Mouse (Mus musculus): ENCODE data around the gene Dtnbp1. TPM values are rescaled to one million over a fixed set of nuclear protein-coding genes. Genes with fewer than 3 reads are reported as not detected.

Dtnbp1 gene
- polyA plus RNA-seq, 1 experiment from 2014 or later: 60.0 TPM

DNA sequence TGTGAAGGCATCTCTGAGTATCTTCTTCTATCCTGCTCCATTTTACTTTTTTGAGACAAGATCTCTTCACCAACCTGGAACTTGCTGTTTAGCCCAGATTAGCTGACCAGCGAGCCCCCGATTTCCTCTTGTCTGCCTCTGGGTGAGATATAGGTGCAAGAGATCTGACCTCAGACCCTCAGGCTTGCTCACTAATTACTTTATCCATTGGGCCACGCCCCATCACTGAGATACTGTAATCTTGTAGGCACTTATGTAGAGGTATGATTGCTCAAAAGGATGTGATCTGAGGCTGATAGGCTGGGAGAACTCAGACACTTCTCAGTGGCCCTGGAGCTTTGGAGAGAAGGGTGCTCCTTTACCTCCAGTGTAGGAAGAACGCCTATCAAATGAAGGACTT is 30.5 kb upstream of the Dtnbp1 start:
- no peak for ATAC-seq (ENCODE audit: insufficient number of reproducible peaks, insufficient read depth, low FRiP score, low read depth)
- no peak overlapping the region for H3K4me3 ChIP-seq (ENCODE audit: low read depth, low read length)
- 84% methylated on average over 4 of the region's 4 CpGs for WGBS
- H3K27ac ChIP-seq (ENCODE audit: low read length): no peak overlapping the region
- no peak overlapping the region for H3K9ac ChIP-seq (replicated peaks; ENCODE audit: low read depth, low read length)
- no peaks in the 10 kb centered on the region for H3K27me3 ChIP-seq (ENCODE audit: control insufficient read depth, insufficient read depth, low read length)
- H3K9me3 ChIP-seq (ENCODE audit: control insufficient read depth, low read depth, low read length): no peaks in the 10 kb centered on the region
- no peaks in the 10 kb centered on the region for H3K36me3 ChIP-seq (ENCODE audit: control insufficient read depth, insufficient read depth, low read length)
- H3K4me2 ChIP-seq (replicated peaks; ENCODE audit: low read depth, low read length): no peak overlapping the region
- H3K4me1 ChIP-seq (ENCODE audit: control insufficient read depth, insufficient read depth, low read length): no peaks in the 10 kb centered on the region

GRCm38 (mm10) chr13:45031748-45032147 is 29.8 kb upstream of the Dtnbp1 start:
- no peak overlapping the region for H3K4me3 ChIP-seq (ENCODE audit: low read depth, low read length)
- no peak overlapping the region for H3K27ac ChIP-seq (ENCODE audit: low read length)
- ATAC-seq (ENCODE audit: insufficient number of reproducible peaks, insufficient read depth, low FRiP score, low read depth): no peak
- H3K9me3 ChIP-seq (ENCODE audit: control insufficient read depth, low read depth, low read length): no peaks in the 10 kb centered on the region
- WGBS: 39% methylated on average over 7 of the region's 7 CpGs
- H3K27me3 ChIP-seq (ENCODE audit: control insufficient read depth, insufficient read depth, low read length): no peaks in the 10 kb centered on the region
- no peaks in the 10 kb centered on the region for H3K4me1 ChIP-seq (ENCODE audit: control insufficient read depth, insufficient read depth, low read length)
- no peak overlapping the region for H3K9ac ChIP-seq (replicated peaks; ENCODE audit: low read depth, low read length)
- no peaks in the 10 kb centered on the region for H3K36me3 ChIP-seq (ENCODE audit: control insufficient read depth, insufficient read depth, low read length)
- H3K4me2 ChIP-seq (replicated peaks; ENCODE audit: low read depth, low read length): no peak overlapping the region

DNA sequence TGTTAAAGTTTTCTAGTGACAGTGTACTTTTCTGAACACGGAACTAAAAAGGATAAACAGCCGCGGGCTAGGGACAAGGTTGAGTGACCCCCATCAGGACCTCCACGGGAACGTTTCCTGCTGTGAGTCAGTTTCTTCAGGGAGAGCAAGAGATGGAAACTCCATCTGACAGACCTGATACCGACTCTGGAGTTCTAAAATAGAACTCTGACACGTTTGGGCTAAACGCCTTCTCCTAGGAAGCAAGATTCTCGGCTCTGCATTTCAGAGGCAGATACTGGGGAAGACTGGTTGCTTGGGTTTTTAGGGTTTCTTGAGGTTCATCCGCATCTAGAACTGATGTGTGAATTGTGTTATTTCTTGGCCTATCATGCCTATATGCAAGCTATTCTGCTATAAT is 29.4 kb upstream of the Dtnbp1 start:
- no peaks in the 10 kb centered on the region for H3K27me3 ChIP-seq (ENCODE audit: control insufficient read depth, insufficient read depth, low read length)
- H3K4me3 ChIP-seq (ENCODE audit: low read depth, low read length): no peak overlapping the region
- 37% methylated on average over 10 of the region's 10 CpGs for WGBS
- H3K9ac ChIP-seq (replicated peaks; ENCODE audit: low read depth, low read length): no peak overlapping the region
- no peak for ATAC-seq (ENCODE audit: insufficient number of reproducible peaks, insufficient read depth, low FRiP score, low read depth)
- no peak overlapping the region for H3K4me2 ChIP-seq (replicated peaks; ENCODE audit: low read depth, low read length)
- H3K9me3 ChIP-seq (ENCODE audit: control insufficient read depth, low read depth, low read length): no peaks in the 10 kb centered on the region
- no peaks in the 10 kb centered on the region for H3K4me1 ChIP-seq (ENCODE audit: control insufficient read depth, insufficient read depth, low read length)
- no peaks in the 10 kb centered on the region for H3K36me3 ChIP-seq (ENCODE audit: control insufficient read depth, insufficient read depth, low read length)
- no peak overlapping the region for H3K27ac ChIP-seq (ENCODE audit: low read length)

GRCm38 (mm10) chr13:45030830-45031229 is 28.9 kb upstream of the Dtnbp1 start:
- Histone ChIP-seq H3K27me3 (ENCODE audit: control insufficient read depth, insufficient read depth, low read length) (no peaks in the 10 kb centered on the region), H3K36me3 (ENCODE audit: control insufficient read depth, insufficient read depth, low read length) (no peaks in the 10 kb centered on the region), H3K4me2 (replicated peaks; ENCODE audit: low read depth, low read length) (no peak overlapping the region), H3K4me1 (ENCODE audit: control insufficient read depth, insufficient read depth, low read length) (no peaks in the 10 kb centered on the region), H3K27ac (ENCODE audit: low read length) (no peak overlapping the region), H3K9ac (replicated peaks; ENCODE audit: low read depth, low read length) (no peak overlapping the region), H3K4me3 (ENCODE audit: low read depth, low read length) (no peak overlapping the region), H3K9me3 (ENCODE audit: control insufficient read depth, low read depth, low read length) (no peaks in the 10 kb centered on the region)
- WGBS: 10% methylated on average over 12 of the region's 12 CpGs
- 0 out of 2 replicates have a peak, but pooled peaks have one; percentile 53 for ATAC-seq (ENCODE audit: insufficient number of reproducible peaks, insufficient read depth, low FRiP score, low read depth)

GRCm38 (mm10) chr13:45029791-45030190 is 27.8 kb upstream of the Dtnbp1 start:
- Histone ChIP-seq H3K4me2 (replicated peaks; ENCODE audit: low read depth, low read length) (no peak overlapping the region), H3K9ac (replicated peaks; ENCODE audit: low read depth, low read length) (no peak overlapping the region), H3K4me1 (ENCODE audit: control insufficient read depth, insufficient read depth, low read length) (no peaks in the 10 kb centered on the region), H3K4me3 (ENCODE audit: low read depth, low read length) (no peak overlapping the region), H3K36me3 (ENCODE audit: control insufficient read depth, insufficient read depth, low read length) (no peaks in the 10 kb centered on the region), H3K27ac (ENCODE audit: low read length) (no peak overlapping the region), H3K9me3 (ENCODE audit: control insufficient read depth, low read depth, low read length) (no peaks in the 10 kb centered on the region), H3K27me3 (ENCODE audit: control insufficient read depth, insufficient read depth, low read length) (no peaks in the 10 kb centered on the region)
- no peak for ATAC-seq (ENCODE audit: insufficient number of reproducible peaks, insufficient read depth, low FRiP score, low read depth)
- WGBS: 85% methylated on average over 1 of the region's 1 CpGs

- no peak overlapping the region for H3K4me3 ChIP-seq (ENCODE audit: low read depth, low read length)
- no peaks in the 10 kb centered on the region for H3K36me3 ChIP-seq (ENCODE audit: control insufficient read depth, insufficient read depth, low read length)
- no peak overlapping the region for H3K4me2 ChIP-seq (replicated peaks; ENCODE audit: low read depth, low read length)
- H3K9ac ChIP-seq (replicated peaks; ENCODE audit: low read depth, low read length): no peak overlapping the region
- ATAC-seq (ENCODE audit: insufficient number of reproducible peaks, insufficient read depth, low FRiP score, low read depth): no peak
- H3K4me1 ChIP-seq (ENCODE audit: control insufficient read depth, insufficient read depth, low read length): no peaks in the 10 kb centered on the region
- H3K27ac ChIP-seq (ENCODE audit: low read length): no peak overlapping the region
- 86% methylated on average over 3 of the region's 3 CpGs for WGBS
- H3K9me3 ChIP-seq (ENCODE audit: control insufficient read depth, low read depth, low read length): no peaks in the 10 kb centered on the region
- no peaks in the 10 kb centered on the region for H3K27me3 ChIP-seq (ENCODE audit: control insufficient read depth, insufficient read depth, low read length)
Measured at GRCm38 (mm10) chr13:45026291-45026690, 24.3 kb upstream of the Dtnbp1 start.

DNA sequence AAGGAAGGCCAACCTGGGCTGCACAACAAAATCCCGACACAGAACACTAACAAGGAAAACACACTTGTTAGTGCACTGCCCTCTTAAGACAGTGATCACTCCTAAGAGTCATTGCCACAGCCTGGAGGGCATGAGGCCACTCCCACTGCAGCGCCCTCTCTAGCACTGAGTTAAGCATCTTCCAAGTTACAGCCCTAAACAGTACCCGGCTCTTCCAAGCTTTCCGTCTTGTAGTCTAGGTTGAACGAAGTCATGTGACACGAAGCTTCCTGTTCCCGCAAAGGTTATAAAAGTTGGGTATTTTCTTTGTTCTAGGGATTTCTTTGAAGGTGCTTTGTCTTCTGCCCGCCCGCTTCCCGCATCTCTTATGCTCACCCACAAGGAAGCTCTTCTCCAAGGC is 22.9 kb upstream of the Dtnbp1 start:
- Histone ChIP-seq H3K4me2 (replicated peaks; ENCODE audit: low read depth, low read length) (no peak overlapping the region), H3K36me3 (ENCODE audit: control insufficient read depth, insufficient read depth, low read length) (no peaks in the 10 kb centered on the region), H3K4me3 (ENCODE audit: low read depth, low read length) (no peak overlapping the region), H3K27me3 (ENCODE audit: control insufficient read depth, insufficient read depth, low read length) (no peaks in the 10 kb centered on the region), H3K27ac (ENCODE audit: low read length) (no peak overlapping the region), H3K9me3 (ENCODE audit: control insufficient read depth, low read depth, low read length) (no peaks in the 10 kb centered on the region), H3K9ac (replicated peaks; ENCODE audit: low read depth, low read length) (no peak overlapping the region), H3K4me1 (ENCODE audit: control insufficient read depth, insufficient read depth, low read length) (no peaks in the 10 kb centered on the region)
- ATAC-seq (ENCODE audit: insufficient number of reproducible peaks, insufficient read depth, low FRiP score, low read depth): no peak
- 87% methylated on average over 10 of the region's 10 CpGs for WGBS

DNA sequence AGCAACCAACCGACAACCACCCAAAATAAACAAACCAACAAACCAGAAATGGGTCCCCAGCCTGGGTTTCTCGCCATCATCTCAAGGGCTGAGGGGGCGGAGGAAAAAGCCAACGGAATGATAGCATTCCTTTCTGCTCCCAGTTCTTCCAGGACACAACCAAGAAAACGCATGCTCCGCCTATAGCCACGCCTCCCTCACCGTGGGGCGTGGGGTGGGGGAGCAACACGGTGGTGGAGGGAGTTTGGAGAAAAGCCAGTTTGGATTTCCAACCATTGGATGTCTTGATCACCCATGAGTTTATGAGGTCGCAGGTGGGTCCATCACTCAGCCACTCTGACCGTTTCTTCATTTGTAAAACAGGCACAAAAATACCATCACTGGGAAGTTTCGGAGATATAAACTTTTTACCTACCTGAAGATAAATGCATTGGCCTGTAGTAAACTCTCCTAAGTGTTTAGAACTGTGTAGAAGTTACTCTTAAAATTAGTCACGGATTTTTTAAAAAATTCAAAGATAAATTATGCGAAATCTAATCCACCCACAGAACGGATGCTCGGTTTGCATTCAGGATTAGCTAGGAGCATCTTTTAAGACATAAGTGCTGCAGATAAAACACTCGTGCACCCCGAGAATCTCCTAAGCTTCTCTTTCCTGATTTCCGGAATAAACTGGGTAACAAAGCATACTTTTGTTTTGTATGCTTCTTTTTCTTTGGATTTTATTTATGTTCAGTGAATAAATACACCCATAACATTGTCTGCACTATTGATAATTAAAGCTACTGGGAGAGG is 21.6 kb upstream of the Dtnbp1 start:
- Histone ChIP-seq H3K4me2 (replicated peaks; ENCODE audit: low read depth, low read length) (no peak overlapping the region), H3K36me3 (ENCODE audit: control insufficient read depth, insufficient read depth, low read length) (no peaks in the 10 kb centered on the region), H3K4me1 (ENCODE audit: control insufficient read depth, insufficient read depth, low read length) (no peaks in the 10 kb centered on the region), H3K4me3 (ENCODE audit: low read depth, low read length) (no peak overlapping the region), H3K9me3 (ENCODE audit: control insufficient read depth, low read depth, low read length) (no peaks in the 10 kb centered on the region), H3K27ac (ENCODE audit: low read length) (no peak overlapping the region), H3K27me3 (ENCODE audit: control insufficient read depth, insufficient read depth, low read length) (no peaks in the 10 kb centered on the region), H3K9ac (replicated peaks; ENCODE audit: low read depth, low read length) (no peak overlapping the region)
- WGBS: 69% methylated on average over 20 of the region's 20 CpGs
- ATAC-seq (ENCODE audit: insufficient number of reproducible peaks, insufficient read depth, low FRiP score, low read depth): no peak

DNA sequence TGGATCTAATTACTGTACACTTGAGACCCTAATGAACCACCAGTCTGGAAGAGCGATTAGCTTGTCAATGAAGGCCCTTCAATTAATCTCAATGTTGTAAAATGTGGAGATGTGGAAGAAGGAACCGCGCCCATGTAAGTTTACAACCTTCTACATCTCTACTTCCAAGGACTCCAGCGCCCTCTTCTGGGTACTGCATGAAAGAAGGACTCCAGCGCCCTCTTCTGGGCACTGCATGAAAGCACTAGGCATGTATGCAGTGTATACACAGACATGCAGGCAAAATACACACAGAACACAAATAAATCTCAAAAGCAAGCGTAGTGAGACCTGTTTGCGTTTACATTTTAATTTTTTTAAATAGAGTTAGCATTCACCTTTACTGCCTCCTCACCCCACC is 6.2 kb upstream of the Dtnbp1 start:
- no peak for ATAC-seq (ENCODE audit: insufficient number of reproducible peaks, insufficient read depth, low FRiP score, low read depth)
- H3K9me3 ChIP-seq (ENCODE audit: control insufficient read depth, low read depth, low read length): no peaks in the 10 kb centered on the region

More for the DNA sequence above, 6.2 kb upstream of the Dtnbp1 start:
- no peaks in the 10 kb centered on the region for H3K27me3 ChIP-seq (ENCODE audit: control insufficient read depth, insufficient read depth, low read length)
- no peak overlapping the region for H3K9ac ChIP-seq (replicated peaks; ENCODE audit: low read depth, low read length)
- no peaks in the 10 kb centered on the region for H3K36me3 ChIP-seq (ENCODE audit: control insufficient read depth, insufficient read depth, low read length)
- H3K4me2 ChIP-seq (replicated peaks; ENCODE audit: low read depth, low read length): no peak overlapping the region
- H3K4me1 ChIP-seq (ENCODE audit: control insufficient read depth, insufficient read depth, low read length): no peaks in the 10 kb centered on the region
- H3K27ac ChIP-seq (ENCODE audit: low read length): no peak overlapping the region
- H3K4me3 ChIP-seq (ENCODE audit: low read depth, low read length): no peak overlapping the region
- whole genome bisulfite sequencing: 82% methylated on average over 7 of the region's 7 CpGs

Measured in stomach, embryonic 14.5 days (tissue).